Mouse (Mus musculus) cerebellum, adult 9-10 months (tissue): Measurements from ENCODE around the gene Ppp6r3.

ENCODE experiments used
- DNase-seq: peaks from one replicate; pipeline ENCODE4 v3.0.0; 2022

The Ppp6r3 gene

DNA sequence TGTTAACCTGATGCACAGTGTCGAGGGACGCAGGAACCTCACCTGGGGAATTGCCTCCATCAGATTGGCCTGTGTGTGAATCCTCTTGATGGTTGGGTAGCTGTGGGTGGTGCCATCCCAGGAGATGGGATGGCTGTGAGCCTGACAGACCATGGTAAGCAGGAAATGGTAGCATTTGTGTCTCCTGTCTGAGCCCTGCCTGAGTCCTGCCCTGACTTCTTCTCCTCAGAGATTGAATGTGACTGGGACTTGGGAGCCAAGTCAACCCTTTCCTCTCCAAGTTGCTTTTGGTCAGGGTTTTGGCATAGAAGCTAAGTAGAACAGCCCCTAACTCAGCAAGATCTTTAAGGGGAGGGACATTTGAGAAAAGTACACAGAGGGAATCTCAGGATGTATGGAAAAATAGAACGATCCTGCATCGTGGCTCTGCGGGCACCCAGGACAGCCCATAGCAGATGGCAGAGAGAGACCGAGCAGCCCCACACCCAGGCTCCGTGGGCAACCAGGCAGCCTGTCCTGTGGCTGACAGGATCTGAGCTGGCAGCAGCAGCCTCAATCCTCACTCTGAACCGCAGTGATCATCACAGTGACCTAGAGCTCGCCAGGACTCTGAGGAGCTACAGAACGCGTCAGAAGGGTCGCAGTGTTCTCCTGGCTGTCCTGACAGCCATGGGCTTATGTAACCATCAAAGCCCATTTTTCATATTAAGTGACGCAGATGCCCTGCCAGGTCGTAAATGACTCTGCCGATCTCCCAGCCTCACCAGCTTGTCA is 147.3 kb downstream of the Ppp6r3 start:
- DNase-seq, result no peak

DNA sequence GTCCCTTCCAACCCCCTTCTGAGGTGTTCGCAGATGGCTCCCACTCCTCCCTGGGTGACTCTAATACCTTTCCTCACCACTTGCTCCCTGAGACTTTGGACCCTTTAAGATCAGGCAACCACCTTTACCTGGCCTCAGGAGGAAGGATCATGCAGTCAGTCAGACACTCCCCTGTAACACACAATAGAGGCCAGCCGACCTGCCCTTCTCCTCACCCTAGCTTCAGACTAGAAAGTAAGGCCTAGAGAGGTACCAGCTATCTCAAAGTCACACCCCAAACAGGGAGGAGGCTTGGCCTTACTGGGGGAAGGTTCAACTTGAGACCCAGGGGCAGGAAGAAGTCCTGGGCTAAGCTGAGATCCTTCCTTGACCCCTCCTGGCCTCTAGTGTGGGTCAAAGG is 151.3 kb downstream of the Ppp6r3 start:
- no peak for DNase-seq

DNA sequence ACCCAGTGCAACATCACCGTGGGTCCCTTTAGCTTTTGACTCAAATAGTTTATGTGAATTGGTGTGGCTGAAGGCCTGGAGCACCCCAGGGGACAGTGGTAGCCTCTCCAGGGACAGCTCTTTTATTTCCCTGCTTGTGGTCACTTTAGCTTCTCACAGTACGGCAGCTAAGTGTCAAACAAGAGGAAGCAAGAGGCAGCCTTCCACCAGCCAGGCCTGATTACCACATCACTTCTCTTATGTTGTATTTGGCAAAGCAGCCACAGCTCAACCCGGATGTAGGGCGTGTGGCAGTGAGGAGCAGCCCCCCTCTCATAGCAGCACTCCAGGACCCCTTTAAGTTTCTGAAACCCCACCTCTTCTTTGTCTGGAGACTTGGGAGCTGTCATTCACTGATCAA is 152.6 kb downstream of the Ppp6r3 start:
- DNase-seq, result no peak

DNA sequence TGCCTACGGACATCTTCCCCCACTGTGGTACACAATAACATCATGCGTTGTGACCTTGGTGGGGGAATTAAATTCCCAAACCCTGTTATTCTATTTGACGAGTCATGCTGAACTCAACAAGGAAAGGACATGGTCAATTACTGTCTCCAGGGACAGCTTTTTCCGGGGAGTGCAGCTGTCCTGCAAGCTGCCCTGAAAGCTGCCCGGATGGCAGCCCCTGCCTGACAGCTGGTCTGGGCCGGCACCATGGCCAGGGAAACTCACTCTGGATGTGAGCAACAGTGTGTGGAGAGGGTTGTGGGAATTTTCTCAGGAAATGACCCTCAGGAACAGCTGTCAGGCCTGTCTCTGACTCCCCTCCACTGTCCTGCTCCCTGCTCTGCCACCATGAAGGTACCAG is 153.1 kb downstream of the Ppp6r3 start:
- DNase-seq, result no peak

DNA sequence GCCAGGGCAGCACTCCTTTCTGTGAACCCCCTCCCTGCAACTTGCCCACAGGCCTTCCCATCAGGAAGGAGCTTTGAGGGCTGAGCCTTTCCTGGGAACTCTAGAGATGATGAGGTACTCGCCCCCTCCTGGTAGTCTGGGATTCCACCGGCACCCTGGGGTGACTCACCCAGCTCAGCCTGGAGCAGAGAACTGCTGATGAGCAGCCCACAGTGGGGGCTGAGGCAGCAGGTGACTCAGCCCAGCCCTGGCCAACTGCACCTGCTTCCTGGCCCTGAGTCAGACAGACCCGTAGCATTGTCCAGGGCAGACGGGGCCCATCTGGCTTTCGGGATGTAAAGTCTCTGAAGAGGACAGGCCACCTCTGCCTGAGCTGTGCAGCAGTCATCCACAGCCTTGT is 156.3 kb downstream of the Ppp6r3 start:
- no peak for DNase-seq

DNA sequence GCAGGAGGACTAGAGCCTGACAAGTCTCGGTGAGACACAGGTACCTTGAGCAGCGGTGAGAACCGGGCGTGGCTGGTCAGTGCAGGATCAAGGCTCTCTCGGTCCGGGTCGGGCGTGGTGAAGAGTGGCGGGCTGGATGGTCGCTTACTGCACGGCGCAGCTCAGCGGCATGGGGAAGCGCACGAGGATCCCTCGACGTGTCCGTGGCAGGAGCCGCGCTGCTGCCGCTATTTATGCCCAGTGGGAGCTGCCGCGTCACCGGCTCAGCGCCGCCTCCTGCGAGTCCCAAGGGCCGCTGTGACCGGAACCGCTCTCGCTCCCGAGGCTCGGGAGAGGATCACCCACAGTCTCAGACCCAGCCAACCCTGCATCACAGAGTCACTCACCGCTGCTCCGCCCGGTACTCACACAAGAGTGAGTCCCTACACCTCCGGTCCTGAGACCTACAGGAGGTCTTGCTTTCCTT is 161.2 kb downstream of the Ppp6r3 start, which contains the start of gene Gal:
TSS of gene Gal (minus strand) at position 277 of the 466 bp plus-strand sequence.
- DNase-seq, result no peak

DNA sequence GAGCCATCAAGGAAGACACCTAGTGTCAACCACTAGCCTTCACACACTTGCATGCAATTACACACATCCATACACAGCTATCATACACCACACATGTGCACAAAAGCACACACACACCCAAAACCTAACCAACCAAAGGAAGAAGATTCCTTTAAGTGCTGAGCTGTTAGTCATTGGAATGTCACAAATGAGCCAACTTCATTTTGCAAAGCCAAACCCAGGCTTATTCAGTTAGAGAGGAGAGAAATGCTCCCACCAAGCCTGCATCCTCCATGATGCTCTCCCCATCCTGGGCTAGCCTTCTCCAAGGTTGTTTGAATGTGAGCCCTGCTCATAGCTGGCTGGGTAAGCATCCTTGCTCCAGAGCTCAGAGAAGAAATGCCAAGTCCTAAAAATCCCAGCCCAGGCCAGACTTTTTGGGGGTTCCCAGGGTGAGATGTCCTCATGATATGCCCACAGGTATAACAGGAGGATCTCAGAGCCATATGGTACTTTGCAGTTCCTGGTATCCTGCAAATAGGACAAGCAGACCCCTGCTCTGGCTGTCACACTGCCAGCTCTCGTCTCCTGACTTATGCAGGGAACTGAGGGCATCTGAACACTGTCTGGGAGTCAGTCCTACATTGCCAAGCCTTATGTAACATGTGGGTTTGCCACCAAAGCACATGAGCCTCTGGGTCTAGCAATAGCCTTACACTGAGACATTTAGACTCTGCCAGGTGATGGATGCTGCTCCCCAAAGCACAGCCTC is 169.8 kb downstream of the Ppp6r3 start:
- DNase-seq, result no peak
